Mouse (Mus musculus) forebrain, postnatal 0 days (tissue): ENCODE data around the gene Uhrf1. TPM values are rescaled to one million over a fixed set of nuclear protein-coding genes. Genes with fewer than 3 reads are reported as not detected.

Experiments used
- ATAC-seq: fragments of 200-750 bp; cut with Nextera tagmentation; 2 replicates; pipeline ENCODE4 v1.8.0; 2017; ENCODE audit warnings: mild to moderate bottlenecking, moderate library complexity
- DNase-seq: peaks from one replicate; pipeline ENCODE4 v3.0.0-alpha.2; 2015
- H3K27ac ChIP-seq: fragments of 300-500 bp; sonication (generic); 2 replicates; pipeline ENCODE4 v1.5.1; 2014; ENCODE audit warnings: low read depth, mild to moderate bottlenecking, antibody characterized with exemption, low read length, moderate library complexity, mixed read lengths
- H3K27me3 ChIP-seq: fragments of 300-500 bp; sonication (generic); 2 replicates; pipeline ENCODE4 v1.6.1; 2014; ENCODE audit warnings: mild to moderate bottlenecking, low read length, mixed read lengths; ENCODE audit not compliant: insufficient read depth
- H3K36me3 ChIP-seq: fragments of 300-500 bp; sonication (generic); 2 replicates; pipeline ENCODE4 v1.6.1; 2014; ENCODE audit warnings: mild to moderate bottlenecking, moderate library complexity; ENCODE audit not compliant: insufficient read depth
- H3K4me1 ChIP-seq: fragments of 300-500 bp; sonication (generic); 2 replicates; pipeline ENCODE4 v1.6.1; 2014; ENCODE audit warnings: antibody characterized with exemption; ENCODE audit not compliant: insufficient read depth
- H3K4me2 ChIP-seq: fragments of 300-500 bp; sonication (generic); 2 replicates; pipeline ENCODE4 v1.6.1; 2014; ENCODE audit warnings: low read depth, mild to moderate bottlenecking, moderate library complexity
- H3K4me3 ChIP-seq: fragments of 300-500 bp; sonication (generic); 2 replicates; pipeline ENCODE4 v1.5.1; 2014; ENCODE audit warnings: low read depth, low read length, mixed read lengths
- H3K9ac ChIP-seq: fragments of 300-500 bp; sonication (generic); 2 replicates; pipeline ENCODE4 v1.6.1; 2014; ENCODE audit warnings: mild to moderate bottlenecking
- H3K9me3 ChIP-seq: fragments of 300-500 bp; sonication (generic); 2 replicates; pipeline ENCODE4 v1.6.1; 2016; ENCODE audit warnings: low read length
- CTCF ChIP-seq: sonication (generic); IDR thresholded peaks from 2 replicates; pipeline ENCODE4 v1.5.1; 2016; ENCODE audit warnings: antibody characterized with exemption, control low read depth, low read depth
- WGBS: fragments of 180-500 bp; shearing (Covaris S2); extraction: QIAGEN DNeasy Blood & Tissue Kit; methylation state at CpG from one replicate; pipeline ENCODE4 v1.1.7; 2014; 5-methylcytosine and 5-hydroxymethylcytosine counted together
- polyA plus RNA-seq: library from polyadenylated mRNA; unstranded; fragments of >200 nt; fragmentation: Nextera tagmentation; extraction: Ambion mirVana; gene quantifications from 2 replicates; pipeline ENCODE4 v1.2.1, GENCODE M21; 2015
- total RNA-seq: library from RNA; depleted of rRNA; stranded (reverse); fragments of >200 nt; gene quantifications from 2 replicates; pipeline ENCODE4 v1.2.3, GENCODE M21; 2014

Uhrf1 gene
- total and polyA plus RNA-seq, 2 experiments from 2014 or later: 9.9 to 11.6 TPM

DNA sequence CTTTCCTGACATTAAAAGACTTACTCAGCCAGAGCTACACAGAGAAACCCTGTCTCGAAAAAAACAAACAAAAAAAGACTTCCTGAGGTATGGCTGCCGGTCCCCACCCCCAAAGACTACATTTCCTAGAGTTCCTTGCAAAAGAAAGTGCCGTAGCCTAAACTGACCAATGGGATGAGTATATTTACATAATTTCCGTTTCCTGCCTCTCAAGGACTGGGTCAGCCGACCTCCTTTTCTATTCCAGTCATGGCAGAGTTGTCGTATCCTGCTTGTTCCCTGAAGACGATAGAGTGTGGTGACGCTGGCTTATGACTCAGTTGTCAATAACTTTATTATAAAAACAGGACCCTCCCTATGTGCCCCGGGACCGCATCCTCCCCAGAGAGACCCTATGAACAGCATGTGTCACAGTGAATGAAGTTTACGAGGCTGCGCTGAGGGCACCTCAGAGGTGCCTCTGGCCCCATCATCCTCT is 33.9 kb upstream of the Uhrf1 start:
- peak; percentile 83 for DNase-seq
- H3K4me1 ChIP-seq: peaks cover 6% of the 10 kb centered on the region; the same call in 1 of the 2 replicates
- ATAC-seq: peak; percentile 94
- peak overlapping the region; percentile 34 for H3K4me3 ChIP-seq
- peak overlapping the region; percentile 39; the same call in 1 of the 2 replicates for H3K9ac ChIP-seq
- H3K9me3 ChIP-seq: no peaks in the 10 kb centered on the region
- no peaks in the 10 kb centered on the region for H3K27me3 ChIP-seq
- TF ChIP-seq CTCF: no peak
- peak overlapping the region; percentile 66; the same call in 1 of the 2 replicates for H3K27ac ChIP-seq
- 24% methylated on average over 12 of the region's 12 CpGs for WGBS
- H3K4me2 ChIP-seq: peak overlapping the region; percentile 59
- 0 out of 2 replicates have a peak, but pooled peaks cover 8% of the 10 kb centered on the region for H3K36me3 ChIP-seq

DNA sequence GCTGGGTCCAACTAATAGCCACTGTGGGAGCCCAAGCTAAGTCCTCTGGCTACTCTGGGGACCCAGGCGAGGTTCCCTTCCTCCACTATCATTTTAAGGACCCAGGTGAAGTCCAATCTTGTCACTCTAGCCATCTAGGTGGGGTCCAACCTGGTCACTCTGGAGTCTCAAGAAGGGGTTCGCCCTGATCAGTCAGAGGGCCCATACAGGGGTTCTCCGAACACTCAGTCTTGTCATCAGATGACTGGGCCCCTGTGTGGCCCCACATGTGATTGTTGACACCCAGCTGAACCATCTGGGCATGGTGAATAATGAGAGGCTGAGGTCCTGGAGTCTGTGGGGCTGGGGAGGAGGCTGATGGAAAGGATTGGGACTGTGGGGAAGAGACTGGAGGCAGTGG is 33.4 kb upstream of the Uhrf1 start:
- Histone ChIP-seq H3K9ac (peak overlapping the region; percentile 22; the same call in 1 of the 2 replicates), H3K9me3 (no peaks in the 10 kb centered on the region), H3K4me2 (peak overlapping the region; percentile 59), H3K27ac (peak overlapping the region; percentile 57; the same call in 1 of the 2 replicates), H3K4me3 (peak overlapping the region; percentile 34), H3K36me3 (0 out of 2 replicates have a peak, but pooled peaks cover 6% of the 10 kb centered on the region), H3K27me3 (no peaks in the 10 kb centered on the region), H3K4me1 (peaks cover 6% of the 10 kb centered on the region; the same call in 1 of the 2 replicates)
- DNase-seq (no peak), ATAC-seq (no peak)
- no peak for TF ChIP-seq CTCF
- WGBS: 71% methylated on average over 3 of the region's 3 CpGs

GRCm38 (mm10) chr17:56271609-56272253 is 31.4 kb upstream of the Uhrf1 start:
- no peak overlapping the region for H3K4me3 ChIP-seq
- H3K4me1 ChIP-seq: peaks cover 11% of the 10 kb centered on the region
- no peak for TF ChIP-seq CTCF
- H3K9me3 ChIP-seq: no peaks in the 10 kb centered on the region
- H3K9ac ChIP-seq: no peak overlapping the region
- H3K36me3 ChIP-seq: no peaks in the 10 kb centered on the region
- H3K4me2 ChIP-seq: no peak overlapping the region
- H3K27ac ChIP-seq: no peak overlapping the region
- DNase-seq: no peak
- no peak for ATAC-seq
- H3K27me3 ChIP-seq: no peaks in the 10 kb centered on the region
- 84% methylated on average over 12 of the region's 12 CpGs for WGBS

DNA sequence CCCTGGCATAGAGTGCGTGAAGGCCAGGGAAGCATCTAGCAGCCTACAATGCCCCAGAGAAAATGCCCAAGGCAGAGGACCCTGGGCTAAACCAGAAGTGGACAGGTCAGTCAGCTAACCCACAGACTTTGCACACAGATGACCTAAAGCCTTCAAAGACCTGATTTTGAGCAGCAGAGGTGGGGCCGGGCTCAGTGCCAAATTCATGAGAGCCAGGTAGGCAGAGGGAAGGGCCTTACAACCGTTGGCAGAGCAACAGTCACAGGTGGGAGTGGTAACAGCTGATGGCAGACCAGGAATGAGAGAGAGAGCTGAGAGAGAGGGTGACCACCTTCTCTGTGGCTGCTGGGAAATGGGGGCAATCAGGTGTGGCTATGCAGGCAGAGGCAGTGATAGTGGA is 30.5 kb upstream of the Uhrf1 start:
- no peak overlapping the region for H3K4me3 ChIP-seq
- no peak overlapping the region for H3K4me2 ChIP-seq
- no peaks in the 10 kb centered on the region for H3K27me3 ChIP-seq
- no peaks in the 10 kb centered on the region for H3K9me3 ChIP-seq
- H3K36me3 ChIP-seq: no peaks in the 10 kb centered on the region
- no peak for TF ChIP-seq CTCF
- H3K9ac ChIP-seq: no peak overlapping the region
- no peak overlapping the region for H3K27ac ChIP-seq
- DNase-seq (no peak), ATAC-seq (no peak)
- 74% methylated on average over 3 of the region's 3 CpGs for WGBS
- H3K4me1 ChIP-seq: peaks cover 11% of the 10 kb centered on the region

DNA sequence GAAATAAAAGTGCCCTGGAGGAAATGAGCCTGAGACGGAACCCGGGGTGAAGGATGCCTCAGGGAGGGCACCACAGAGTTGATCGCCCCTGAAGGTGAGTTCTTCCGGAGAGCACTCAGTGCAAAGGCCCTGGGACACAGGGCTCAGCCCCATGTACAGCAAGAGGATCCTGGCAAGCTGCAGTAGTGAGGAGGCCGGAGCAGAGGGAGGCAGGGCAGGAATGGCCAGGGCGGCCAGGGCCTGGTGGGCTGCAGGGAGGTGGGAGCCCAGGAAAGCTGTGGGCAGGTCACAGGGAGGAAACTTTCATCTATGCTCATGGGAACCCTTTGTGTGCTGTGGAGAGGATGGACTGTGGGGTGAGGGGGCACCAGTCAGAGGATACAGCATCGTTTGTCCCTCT is 29.6 kb upstream of the Uhrf1 start:
- ATAC-seq: no peak

DNA sequence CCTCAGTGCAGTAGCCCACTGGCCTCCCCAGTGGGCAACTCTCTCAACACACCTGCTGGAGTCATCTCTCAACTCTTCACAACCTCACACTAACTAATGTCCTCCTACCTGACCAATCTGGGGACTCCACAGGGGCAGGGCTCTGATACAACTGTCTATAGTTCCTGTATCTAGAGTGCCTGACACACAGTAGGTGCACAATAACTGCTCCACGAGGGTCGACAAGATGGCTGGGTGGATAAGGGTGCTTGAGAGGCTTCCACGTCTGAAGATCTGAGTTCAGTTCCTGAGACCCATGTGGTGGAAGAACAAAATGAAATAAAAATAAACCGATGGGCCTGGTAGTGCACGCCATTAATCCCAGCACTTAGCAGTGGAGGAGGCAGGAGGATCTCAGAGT is 29.1 kb upstream of the Uhrf1 start:
- no peak for TF ChIP-seq CTCF
- no peak overlapping the region for H3K4me3 ChIP-seq
- ATAC-seq (no peak), DNase-seq (no peak)
- no peaks in the 10 kb centered on the region for H3K9me3 ChIP-seq
- no peak overlapping the region for H3K4me2 ChIP-seq
- no peak overlapping the region for H3K27ac ChIP-seq
- H3K27me3 ChIP-seq: no peaks in the 10 kb centered on the region
- no peaks in the 10 kb centered on the region for H3K36me3 ChIP-seq
- no peak overlapping the region for H3K9ac ChIP-seq
- peaks cover 6% of the 10 kb centered on the region; the same call in 1 of the 2 replicates for H3K4me1 ChIP-seq
- 91% methylated on average over 5 of the region's 5 CpGs for WGBS

More for the DNA sequence above, 29.6 kb upstream of the Uhrf1 start:
- no peaks in the 10 kb centered on the region for H3K9me3 ChIP-seq
- no peak overlapping the region for H3K4me3 ChIP-seq
- no peaks in the 10 kb centered on the region for H3K36me3 ChIP-seq
- H3K4me1 ChIP-seq: peaks cover 11% of the 10 kb centered on the region
- DNase-seq: no peak
- 89% methylated on average over 7 of the region's 7 CpGs for WGBS
- no peak overlapping the region for H3K9ac ChIP-seq
- no peak for TF ChIP-seq CTCF
- H3K27ac ChIP-seq: no peak overlapping the region
- H3K4me2 ChIP-seq: no peak overlapping the region
- H3K27me3 ChIP-seq: no peaks in the 10 kb centered on the region

DNA sequence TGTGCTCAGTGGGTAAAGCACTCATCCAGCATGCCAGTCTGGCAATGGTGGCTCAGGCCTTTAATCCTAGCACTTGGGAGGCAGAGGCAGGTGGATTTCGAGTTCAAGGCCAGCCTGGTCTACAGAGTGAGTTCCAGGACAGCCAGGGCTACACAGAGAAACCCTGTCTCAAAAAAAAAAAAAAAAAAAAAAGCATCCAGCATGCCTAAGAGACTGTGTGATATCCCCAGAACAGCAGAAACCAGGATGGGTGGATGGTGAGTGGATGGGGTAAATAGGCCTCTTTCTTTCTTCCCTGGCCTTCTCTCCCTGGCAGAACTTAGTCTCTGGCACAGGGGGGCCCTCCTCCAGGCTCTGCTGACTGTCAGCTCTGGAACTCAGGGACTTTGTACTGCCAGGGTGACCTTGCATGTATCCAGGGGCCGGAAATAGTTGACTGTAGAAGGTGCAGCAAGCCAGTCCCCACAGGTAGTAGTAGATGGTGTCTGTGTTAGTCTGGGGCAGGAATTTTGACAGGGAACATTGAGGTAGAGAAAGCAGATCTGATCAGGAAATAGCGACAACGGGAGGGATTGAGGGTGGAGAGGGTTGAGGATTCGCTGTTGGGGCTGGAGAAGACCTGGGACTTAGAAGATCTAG is 27.2 kb upstream of the Uhrf1 start:
- Histone ChIP-seq H3K4me3 (peak overlapping the region; percentile 46), H3K9me3 (no peaks in the 10 kb centered on the region), H3K27me3 (no peaks in the 10 kb centered on the region), H3K27ac (peak overlapping the region; percentile 29; the same call in 1 of the 2 replicates), H3K4me2 (peak overlapping the region; percentile 74), H3K9ac (peak overlapping the region; percentile 48), H3K36me3 (no peaks in the 10 kb centered on the region), H3K4me1 (peaks cover 5% of the 10 kb centered on the region; the same call in 1 of the 2 replicates)
- DNase-seq: no peak
- ATAC-seq: no peak
- 34% methylated on average over 5 of the region's 5 CpGs for WGBS
- no peak for TF ChIP-seq CTCF
